Mouse (Mus musculus) hindbrain, embryonic 12.5 days (tissue): ENCODE results near the gene Cort. TPM values are rescaled to one million over a fixed set of nuclear protein-coding genes. Genes with fewer than 3 reads are reported as not detected.

Source experiments
- ATAC-seq: fragments of 200-750 bp; cut with Nextera tagmentation; 2 replicates; pipeline ENCODE4 v1.8.0; 2017; ENCODE audit warnings: moderate TSS enrichment; ENCODE audit not compliant: low FRiP score
- H3K27ac ChIP-seq: fragments of 300-500 bp; sonication (generic); 2 replicates; pipeline ENCODE4 v1.5.1; 2016; ENCODE audit warnings: mild to moderate bottlenecking
- H3K27me3 ChIP-seq: fragments of 300-500 bp; sonication (generic); 2 replicates; pipeline ENCODE4 v1.6.1; 2016; ENCODE audit warnings: mild to moderate bottlenecking
- H3K36me3 ChIP-seq: fragments of 300-500 bp; sonication (generic); 2 replicates; pipeline ENCODE4 v1.6.1; 2016; ENCODE audit warnings: mild to moderate bottlenecking
- H3K4me1 ChIP-seq: fragments of 300-500 bp; sonication (generic); 2 replicates; pipeline ENCODE4 v1.6.1; 2016
- H3K4me2 ChIP-seq: fragments of 300-500 bp; sonication (generic); replicated peaks from 2 replicates; pipeline ENCODE4 v1.6.1; 2016; ENCODE audit warnings: mild to moderate bottlenecking
- H3K4me3 ChIP-seq: fragments of 300-500 bp; sonication (generic); 2 replicates; pipeline ENCODE4 v1.5.1; 2016; ENCODE audit warnings: mild to moderate bottlenecking
- H3K9ac ChIP-seq: fragments of 300-500 bp; sonication (generic); 2 replicates; pipeline ENCODE4 v1.6.1; 2016; ENCODE audit warnings: mild to moderate bottlenecking, moderate library complexity
- H3K9me3 ChIP-seq: fragments of 300-500 bp; sonication (generic); replicated peaks from 2 replicates; pipeline ENCODE4 v1.6.1; 2016; ENCODE audit warnings: mild to moderate bottlenecking
- WGBS: fragments of 180-500 bp; shearing (Covaris S2); methylation state at CpG from one replicate; pipeline ENCODE4 v1.1.7; 2016; 5-methylcytosine and 5-hydroxymethylcytosine counted together
- polyA plus RNA-seq: library from polyadenylated mRNA; unstranded; fragments of >200 nt; fragmentation: Nextera tagmentation; extraction: Ambion mirVana; gene quantifications from 2 replicates; pipeline ENCODE4 v1.2.1, GENCODE M21; 2016

Gene Cort
- polyA plus RNA-seq, 1 experiment from 2014 or later, result 0.34 TPM

GRCm38 (mm10) chr4:149079629-149080028 lies 46.9 kb downstream of the Cort start:
- Histone ChIP-seq H3K27me3 (no peaks in the 10 kb centered on the region), H3K9ac (no peak overlapping the region), H3K36me3 (peaks cover 11% of the 10 kb centered on the region), H3K27ac (no peak overlapping the region), H3K4me1 (peaks cover 12% of the 10 kb centered on the region), H3K4me2 (no peak overlapping the region), H3K9me3 (no peaks in the 10 kb centered on the region), H3K4me3 (no peak overlapping the region)
- 84% methylated on average over 6 of the region's 6 CpGs for WGBS
- no peak for ATAC-seq

- Histone ChIP-seq H3K4me2 (no peak overlapping the region), H3K27me3 (no peaks in the 10 kb centered on the region), H3K27ac (no peak overlapping the region), H3K9me3 (no peaks in the 10 kb centered on the region), H3K9ac (no peak overlapping the region), H3K36me3 (peaks cover 15% of the 10 kb centered on the region), H3K4me3 (no peak overlapping the region), H3K4me1 (peaks cover 12% of the 10 kb centered on the region)
- ATAC-seq, result no peak
- 60% methylated on average over 4 of the region's 4 CpGs for WGBS
Observed at GRCm38 (mm10) chr4:149078261-149078660, 48.3 kb downstream of the Cort start.

GRCm38 (mm10) chr4:149075871-149076575 lies 50.5 kb downstream of the Cort start:
- 25% methylated on average over 10 of the region's 10 CpGs for WGBS
- H3K27ac ChIP-seq, result no peak overlapping the region
- peak; percentile 79 for ATAC-seq
- H3K36me3 ChIP-seq, result peaks cover 27% of the 10 kb centered on the region
- H3K4me3 ChIP-seq, result no peak overlapping the region
- no peak overlapping the region for H3K4me2 ChIP-seq
- H3K9ac ChIP-seq, result no peak overlapping the region
- H3K9me3 ChIP-seq, result no peaks in the 10 kb centered on the region
- peaks cover 6% of the 10 kb centered on the region for H3K4me1 ChIP-seq
- no peaks in the 10 kb centered on the region for H3K27me3 ChIP-seq

GRCm38 (mm10) chr4:149075073-149075472 lies 51.5 kb downstream of the Cort start:
- H3K9ac ChIP-seq, result no peak overlapping the region

More at GRCm38 (mm10) chr4:149075073-149075472, 51.5 kb downstream of the Cort start:
- Histone ChIP-seq H3K27ac (no peak overlapping the region), H3K9me3 (no peaks in the 10 kb centered on the region), H3K36me3 (peaks cover 27% of the 10 kb centered on the region), H3K4me3 (no peak overlapping the region), H3K4me2 (no peak overlapping the region), H3K27me3 (no peaks in the 10 kb centered on the region), H3K4me1 (peaks cover 6% of the 10 kb centered on the region)
- ATAC-seq, result no peak
- WGBS, result 95% methylated on average over 13 of the region's 13 CpGs

Other genes starting within 250 kb of the Cort start
- 49.4 and 55.5 TPM in 2 replicates for gene Pex14, start 26.9 kb downstream of the Cort start, polyA plus RNA-seq
- gene Dffa, start 22.6 kb downstream of the Cort start, polyA plus RNA-seq, result 30.2 and 30.6 TPM in 2 replicates
- 32.4 and 32.9 TPM in 2 replicates for gene Cenps, start 10.9 kb upstream of the Cort start, polyA plus RNA-seq
- gene Pgd, start 40.0 kb upstream of the Cort start, polyA plus RNA-seq, result 116 and 123 TPM in 2 replicates
- gene Kif1b, start 180.9 kb upstream of the Cort start, polyA plus RNA-seq, result 139 and 140 TPM in 2 replicates